Mouse (Mus musculus) CD4-positive, CD25-positive, alpha-beta regulatory T cell, adult 9 weeks (primary cell): Measurements from ENCODE around the gene Spdef. TPM values are rescaled to one million over a fixed set of nuclear protein-coding genes. Genes with fewer than 3 reads are reported as not detected.

Experiments
- polyA plus RNA-seq: library from polyadenylated mRNA; unstranded; fragments of 100-300 nt; shearing (Covaris generic); gene quantifications from one replicate; pipeline ENCODE4 v1.2.1, GENCODE M21; 2017

Spdef gene
- not detected for polyA plus RNA-seq

GRCm38 (mm10) chr17:27728770-27729169, at the start of gene Spdef:
Gene Spdef (minus strand): TSS chr17:27728955.

Other genes starting within 250 kb of the Spdef start
- not detected for gene Grm4, start 207.6 kb downstream of the Spdef start, polyA plus RNA-seq
- 88.2 TPM for gene Hmga1, start 172.5 kb downstream of the Spdef start, polyA plus RNA-seq
- 201 TPM for gene AI413582, start 163.2 kb downstream of the Spdef start, polyA plus RNA-seq
- gene Nudt3, start 105.5 kb downstream of the Spdef start, polyA plus RNA-seq = 9.5 TPM
- gene RPS10-NUDT3, start 93.7 kb downstream of the Spdef start, polyA plus RNA-seq = not detected
- 1,649 TPM for gene Rps10, start 92.3 kb downstream of the Spdef start, polyA plus RNA-seq
- 44.4 TPM for gene Pacsin1, start 73.4 kb downstream of the Spdef start, polyA plus RNA-seq
- 6.2 TPM for gene D17Wsu92e, start 91.7 kb upstream of the Spdef start, polyA plus RNA-seq
- gene Snrpc, start 109.2 kb upstream of the Spdef start, polyA plus RNA-seq = 224 TPM
- 1.0 TPM for gene Uhrf1bp1, start 127.5 kb upstream of the Spdef start, polyA plus RNA-seq
- 5.0 TPM for gene Anks1, start 180.4 kb upstream of the Spdef start, polyA plus RNA-seq
- gene Taf11, start 180.9 kb upstream of the Spdef start, polyA plus RNA-seq = 52.3 TPM